Comparison of ENCODE assay signal across 20 mouse cellular contexts in genomic region chr17:81737309-81737708, GRCm38 (mm10). TPM values are rescaled to one million over a fixed set of nuclear protein-coding genes. Genes with fewer than 3 reads are reported as not detected.
A peak's percentile ranks its signal among the peaks of the same experiment; 100 is the strongest.
DNase-seq lines count a peak whose midpoint lies in the region; ATAC-seq and TF ChIP-seq lines count a peak whose summit lies in the region.
"Had no signal": no experiment of that assay in that cellular context is flagged by ENCODE, and none has a peak within 500 bp of the region (broad histone marks: within the 10 kb centered on the region; RNA-seq: fewer than 3 reads in every experiment).

No protein-coding gene starts in this region.

- H3K27ac ChIP-seq in heart, embryonic 11.5 days (ENCODE audit: low read depth, low read length): peak overlapping the region; percentile 99
- no peak overlapping the region for H3K27ac ChIP-seq in midbrain, embryonic 11.5 days (ENCODE audit: low read depth, low read length)
- no peak overlapping the region for H3K27ac ChIP-seq in midbrain, postnatal 0 days (ENCODE audit: low read depth, low read length)
- H3K27ac ChIP-seq in heart, embryonic 14.5 days (replicated peaks in 1 of 2; ENCODE audit: control insufficient read depth in 1 of 2, insufficient read depth in 1 of 2, low read depth in 2 of 2, low read length in 2 of 2): peak overlapping the region; percentile 99 to 100
- no peak overlapping the region for H3K27ac ChIP-seq in hindbrain, postnatal 0 days
- H3K27ac ChIP-seq: embryonic facial prominence, embryonic 10.5 days; kidney, postnatal 0 days; limb, embryonic 12.5 days; liver, embryonic 13.5 days; midbrain, embryonic 10.5 days had no signal

- H3K4me3 ChIP-seq in heart, embryonic 11.5 days (ENCODE audit: low read depth, low read length): peak overlapping the region; percentile 60
- H3K4me3 ChIP-seq in midbrain, embryonic 11.5 days (ENCODE audit: low read depth, low read length): no peak overlapping the region
- H3K4me3 ChIP-seq in midbrain, postnatal 0 days (ENCODE audit: low read depth, low read length): no peak overlapping the region
- H3K4me3 ChIP-seq in heart, embryonic 14.5 days (ENCODE audit: control insufficient read depth in 1 of 2, insufficient read depth in 1 of 2, low read depth in 1 of 2, low read length in 2 of 2): peak overlapping the region; percentile 55 to 59; a peak in 3 of 4 replicates
- H3K4me3 ChIP-seq in hindbrain, postnatal 0 days (ENCODE audit: low read length): no peak overlapping the region
- H3K4me3 ChIP-seq: embryonic facial prominence, embryonic 10.5 days; limb, embryonic 12.5 days; liver, embryonic 13.5 days; midbrain, embryonic 10.5 days had no signal

- no peaks in the 10 kb centered on the region for H3K27me3 ChIP-seq in heart, embryonic 11.5 days (ENCODE audit: control insufficient read depth, insufficient read depth, low read length)
- no peaks in the 10 kb centered on the region for H3K27me3 ChIP-seq in midbrain, embryonic 11.5 days (ENCODE audit: control insufficient read depth, insufficient read depth, low read length)
- H3K27me3 ChIP-seq in midbrain, postnatal 0 days (ENCODE audit: insufficient read depth, low read length): no peaks in the 10 kb centered on the region
- H3K27me3 ChIP-seq in heart, embryonic 14.5 days (ENCODE audit: control insufficient read depth, insufficient read depth, low read length): no peaks in the 10 kb centered on the region
- no peaks in the 10 kb centered on the region for H3K27me3 ChIP-seq in hindbrain, postnatal 0 days (ENCODE audit: insufficient read depth, low read length)
- H3K27me3 ChIP-seq: limb, embryonic 12.5 days; liver, embryonic 13.5 days had no signal

- peak overlapping the region; percentile 92 for H3K9ac ChIP-seq in heart, embryonic 11.5 days (ENCODE audit: low read depth, low read length)
- H3K9ac ChIP-seq in midbrain, embryonic 11.5 days (ENCODE audit: low read length): no peak overlapping the region
- no peak overlapping the region for H3K9ac ChIP-seq in midbrain, postnatal 0 days (replicated peaks; ENCODE audit: low read length, poor library complexity, severe bottlenecking)
- H3K9ac ChIP-seq in heart, embryonic 14.5 days (ENCODE audit: low read length): peak overlapping the region; percentile 94
- H3K9ac ChIP-seq in hindbrain, postnatal 0 days (replicated peaks; ENCODE audit: low read length): no peak overlapping the region
- H3K9ac ChIP-seq: limb, embryonic 12.5 days; liver, embryonic 13.5 days had no signal

- no peak for DNase-seq in heart, adult 18-20 months
- peak; percentile 12 for DNase-seq in midbrain, embryonic 11.5 days (ENCODE audit: low spot score, missing footprints)
- DNase-seq in midbrain, postnatal 0 days (ENCODE audit: low spot score): no peak
- DNase-seq in telencephalon, adult 2 months (ENCODE audit: low read depth, low spot score): peak; percentile 9
- no peak for DNase-seq in cerebellum, postnatal 10 days
- no peak for DNase-seq in hindbrain, postnatal 0 days (ENCODE audit: low spot score)
- DNase-seq: cerebellum, postnatal 25 days; gastrocnemius, postnatal 14 days; kidney, adult 11 months; liver, embryonic 13.5 days; lung, postnatal 4 days; thymus, adult 18-20 months had no signal

- ATAC-seq in heart, embryonic 11.5 days (replicated peaks; ENCODE audit: insufficient number of reproducible peaks, low FRiP score, low TSS enrichment): no peak
- ATAC-seq in midbrain, embryonic 11.5 days (ENCODE audit: low FRiP score): no peak
- no peak for ATAC-seq in midbrain, postnatal 0 days (ENCODE audit: low FRiP score)
- ATAC-seq in heart, embryonic 14.5 days (ENCODE audit: insufficient number of reproducible peaks, insufficient read depth, low FRiP score, low read depth): no peak
- ATAC-seq in hindbrain, postnatal 0 days: no peak
- ATAC-seq: CD4-positive, CD25-positive, alpha-beta regulatory T cell, adult 4 months had no signal

- no peaks in the 10 kb centered on the region for H3K9me3 ChIP-seq in heart, embryonic 11.5 days (replicated peaks; ENCODE audit: control insufficient read depth, low read length)
- H3K9me3 ChIP-seq in midbrain, embryonic 11.5 days (ENCODE audit: control insufficient read depth, low read length): no peaks in the 10 kb centered on the region
- H3K9me3 ChIP-seq in midbrain, postnatal 0 days (ENCODE audit: low read length): no peaks in the 10 kb centered on the region
- H3K9me3 ChIP-seq in heart, embryonic 14.5 days (ENCODE audit: control insufficient read depth, low read length): no peaks in the 10 kb centered on the region
- H3K9me3 ChIP-seq in hindbrain, postnatal 0 days (ENCODE audit: low read length): no peaks in the 10 kb centered on the region
- H3K9me3 ChIP-seq: embryonic facial prominence, embryonic 10.5 days; limb, embryonic 12.5 days; liver, embryonic 13.5 days; midbrain, embryonic 10.5 days had no signal

- no peak for TF ChIP-seq CTCF in midbrain, postnatal 0 days (IDR thresholded peaks at IDR 0.05)
- TF ChIP-seq CTCF in hindbrain, postnatal 0 days (IDR thresholded peaks at IDR 0.05; ENCODE audit: low read depth): no peak

- H3K4me2 ChIP-seq in heart, embryonic 11.5 days: peak overlapping the region; percentile 8; the same call in 1 of the 2 replicates
- H3K4me2 ChIP-seq in midbrain, embryonic 11.5 days: no peak overlapping the region
- H3K4me2 ChIP-seq in midbrain, postnatal 0 days (ENCODE audit: low read depth, low read length, poor library complexity, severe bottlenecking): no peak overlapping the region
- peak overlapping the region; percentile 61 for H3K4me2 ChIP-seq in heart, embryonic 14.5 days (ENCODE audit: low read length)
- H3K4me2 ChIP-seq in hindbrain, postnatal 0 days (ENCODE audit: low read depth, low read length): no peak overlapping the region
- H3K4me2 ChIP-seq: limb, embryonic 12.5 days; liver, embryonic 13.5 days had no signal

- 38% methylated on average over 4 of the region's 4 CpGs for whole genome bisulfite sequencing in heart, embryonic 11.5 days (ENCODE audit: insufficient replicate concordance)
- 94% methylated on average over 4 of the region's 4 CpGs for WGBS in midbrain, embryonic 11.5 days
- 90% methylated on average over 4 of the region's 4 CpGs for WGBS in midbrain, postnatal 0 days
- WGBS in heart, embryonic 14.5 days: 15% methylated on average over 4 of the region's 4 CpGs
- WGBS in hindbrain, postnatal 0 days: 80% methylated on average over 4 of the region's 4 CpGs

- 0 out of 2 replicates have a peak, but pooled peaks cover 2% of the 10 kb centered on the region for H3K4me1 ChIP-seq in heart, embryonic 11.5 days (ENCODE audit: control insufficient read depth, insufficient read depth, low read length)
- no peaks in the 10 kb centered on the region for H3K4me1 ChIP-seq in midbrain, embryonic 11.5 days (ENCODE audit: control insufficient read depth, insufficient read depth, low read length)
- no peaks in the 10 kb centered on the region for H3K4me1 ChIP-seq in midbrain, postnatal 0 days (ENCODE audit: insufficient read depth, low read length)
- peaks cover 4 to 17% of the 10 kb centered on the region in 2 experiments for H3K4me1 ChIP-seq in heart, embryonic 14.5 days (ENCODE audit: control insufficient read depth in 2 of 2, insufficient read depth in 2 of 2, low read length in 2 of 2)
- no peaks in the 10 kb centered on the region for H3K4me1 ChIP-seq in hindbrain, postnatal 0 days (ENCODE audit: insufficient read depth, low read length)
- H3K4me1 ChIP-seq: embryonic facial prominence, embryonic 10.5 days; limb, embryonic 12.5 days; liver, embryonic 13.5 days; midbrain, embryonic 10.5 days had no signal

- H3K36me3 ChIP-seq in heart, embryonic 11.5 days (ENCODE audit: control insufficient read depth, insufficient read depth, low read length): no peaks in the 10 kb centered on the region
- no peaks in the 10 kb centered on the region for H3K36me3 ChIP-seq in midbrain, embryonic 11.5 days (ENCODE audit: control insufficient read depth, insufficient read depth, low read length)
- no peaks in the 10 kb centered on the region for H3K36me3 ChIP-seq in midbrain, postnatal 0 days (ENCODE audit: insufficient read depth, low read length)
- peaks cover 14% of the 10 kb centered on the region; the same call in 1 of the 2 replicates for H3K36me3 ChIP-seq in heart, embryonic 14.5 days (ENCODE audit: control insufficient read depth, insufficient read depth, low read length)
- no peaks in the 10 kb centered on the region for H3K36me3 ChIP-seq in hindbrain, postnatal 0 days (ENCODE audit: insufficient read depth, low read length)
- H3K36me3 ChIP-seq: embryonic facial prominence, embryonic 10.5 days; G1E; limb, embryonic 12.5 days; liver, embryonic 13.5 days; midbrain, embryonic 10.5 days had no signal

RNA-seq across cellular contexts. Expression of gene Slc8a1, which starts 0.9 kb away (rescaled TPM):
- 126 and 148 TPM in 2 replicates for polyA plus RNA-seq in heart, embryonic 11.5 days (2014; fragmentation: Nextera tagmentation; extraction: Ambion mirVana)
- 100 to 1,000 TPM; 508 to 537 TPM for total RNA-seq in heart, adult 18-20 months (2021)
- polyA plus RNA-seq in midbrain, embryonic 11.5 days (2014; fragmentation: Nextera tagmentation; extraction: Ambion mirVana): 3.3 and 3.7 TPM in 2 replicates
- total RNA-seq in midbrain, postnatal 0 days (2014; rRNA removed): 123 and 150 TPM in 2 replicates
- polyA plus RNA-seq in midbrain, postnatal 0 days (2015; fragmentation: Nextera tagmentation; extraction: Ambion mirVana): 14.1 and 17.9 TPM in 2 replicates
- 144 and 159 TPM in 2 replicates for polyA plus RNA-seq in heart, embryonic 14.5 days (2014; fragmentation: Nextera tagmentation; extraction: Ambion mirVana)
- total RNA-seq in hindbrain, postnatal 0 days (2014; rRNA removed): 121 and 143 TPM in 2 replicates
- 19.7 and 21.3 TPM in 2 replicates for polyA plus RNA-seq in hindbrain, postnatal 0 days (2015; fragmentation: Nextera tagmentation; extraction: Ambion mirVana)
- polyA plus RNA-seq: G1E had no signal

Comparison
In these comparisons a context has a peak if more than half of its experiments do, and no peak if none do; other contexts are left out.
1. DNase-seq: peak in midbrain, embryonic 11.5 days (single experiment) and telencephalon, adult 2 months (single experiment); none in heart, adult 18-20 months (0 of 2), midbrain, postnatal 0 days (single experiment), cerebellum, postnatal 10 days (0 of 2) and hindbrain, postnatal 0 days (single experiment).
2. H3K27ac ChIP-seq: peak in heart, embryonic 11.5 days (single experiment) and heart, embryonic 14.5 days (2 of 2); none in midbrain, embryonic 11.5 days (single experiment), midbrain, postnatal 0 days (single experiment) and hindbrain, postnatal 0 days (single experiment).
3. H3K4me2 ChIP-seq: peak in heart, embryonic 11.5 days (single experiment) and heart, embryonic 14.5 days (single experiment); none in midbrain, embryonic 11.5 days (single experiment), midbrain, postnatal 0 days (single experiment) and hindbrain, postnatal 0 days (single experiment).
4. H3K4me3 ChIP-seq: peak in heart, embryonic 11.5 days (single experiment) and heart, embryonic 14.5 days (2 of 2); none in midbrain, embryonic 11.5 days (single experiment), midbrain, postnatal 0 days (single experiment) and hindbrain, postnatal 0 days (single experiment).
5. H3K9ac ChIP-seq: peak in heart, embryonic 11.5 days (single experiment) and heart, embryonic 14.5 days (single experiment); none in midbrain, embryonic 11.5 days (single experiment), midbrain, postnatal 0 days (single experiment) and hindbrain, postnatal 0 days (single experiment).